Mouse (Mus musculus) heart, postnatal 0 days (tissue): Measurements from ENCODE around the gene Gfra1. TPM values are rescaled to one million over a fixed set of nuclear protein-coding genes. Genes with fewer than 3 reads are reported as not detected.

Experiments
- ATAC-seq: fragments of 200-750 bp; cut with Nextera tagmentation; 2 replicates; pipeline ENCODE4 v1.8.0; 2017; ENCODE audit warnings: low read depth, moderate number of reproducible peaks, moderate library complexity; ENCODE audit not compliant: insufficient read depth
- DNase-seq: peaks from one replicate; pipeline ENCODE4 v3.0.0-alpha.2; 2016; ENCODE audit warnings: low spot score
- H3K27ac ChIP-seq: fragments of 300-500 bp; sonication (generic); 2 replicates; pipeline ENCODE4 v1.5.1; 2014; ENCODE audit warnings: low read depth, mild to moderate bottlenecking
- H3K27me3 ChIP-seq: fragments of 300-500 bp; sonication (generic); 2 replicates; pipeline ENCODE4 v1.6.1; 2014; ENCODE audit warnings: low read length, mixed read lengths; ENCODE audit not compliant: control insufficient read depth, insufficient read depth
- H3K36me3 ChIP-seq: fragments of 300-500 bp; sonication (generic); replicated peaks from 2 replicates; pipeline ENCODE4 v1.6.1; 2014; ENCODE audit warnings: low read length, mixed read lengths; ENCODE audit not compliant: control insufficient read depth, insufficient read depth
- H3K4me1 ChIP-seq: fragments of 300-500 bp; sonication (generic); 2 replicates; pipeline ENCODE4 v1.6.1; 2014; ENCODE audit warnings: antibody characterized with exemption; ENCODE audit not compliant: control insufficient read depth, insufficient read depth
- H3K4me2 ChIP-seq: fragments of 300-500 bp; sonication (generic); 2 replicates; pipeline ENCODE4 v1.6.1; 2014; ENCODE audit warnings: low read depth, mild to moderate bottlenecking, low read length, moderate library complexity
- H3K4me3 ChIP-seq: fragments of 300-500 bp; sonication (generic); 2 replicates; pipeline ENCODE4 v1.5.1; 2014; ENCODE audit warnings: low read depth, low read length
- H3K9ac ChIP-seq: fragments of 300-500 bp; sonication (generic); replicated peaks from 2 replicates; pipeline ENCODE4 v1.6.1; 2014; ENCODE audit warnings: low read depth, low read length, mixed read lengths
- H3K9me3 ChIP-seq: fragments of 300-500 bp; sonication (generic); replicated peaks from 2 replicates; pipeline ENCODE4 v1.6.1; 2016; ENCODE audit warnings: low read length; ENCODE audit not compliant: control insufficient read depth
- CTCF ChIP-seq: IDR thresholded peaks from 2 replicates; pipeline ENCODE4 v1.5.1; 2016; ENCODE audit warnings: antibody characterized with exemption, control low read depth, low read depth
- EP300 ChIP-seq: IDR thresholded peaks from 2 replicates; pipeline ENCODE4 v1.6.1; 2016; ENCODE audit warnings: antibody characterized with exemption, low read depth
- whole genome bisulfite sequencing: fragments of 180-500 bp; shearing (Covaris S2); extraction: QIAGEN DNeasy Blood & Tissue Kit; methylation state at CpG from one replicate; pipeline ENCODE4 v1.1.7; 2014; 5-methylcytosine and 5-hydroxymethylcytosine counted together
- polyA plus RNA-seq: library from polyadenylated mRNA; unstranded; fragments of >200 nt; fragmentation: Nextera tagmentation; extraction: Ambion mirVana; gene quantifications from 2 replicates; pipeline ENCODE4 v1.2.1, GENCODE M21; 2015
- total RNA-seq: library from RNA; depleted of rRNA; stranded (reverse); fragments of >200 nt; gene quantifications from 2 replicates; pipeline ENCODE4 v1.2.3, GENCODE M21; 2014; ENCODE audit warnings: low replicate concordance

The Gfra1 gene
- total and polyA plus RNA-seq, 2 experiments from 2014 or later, result 0.63 to 0.65 TPM

DNA sequence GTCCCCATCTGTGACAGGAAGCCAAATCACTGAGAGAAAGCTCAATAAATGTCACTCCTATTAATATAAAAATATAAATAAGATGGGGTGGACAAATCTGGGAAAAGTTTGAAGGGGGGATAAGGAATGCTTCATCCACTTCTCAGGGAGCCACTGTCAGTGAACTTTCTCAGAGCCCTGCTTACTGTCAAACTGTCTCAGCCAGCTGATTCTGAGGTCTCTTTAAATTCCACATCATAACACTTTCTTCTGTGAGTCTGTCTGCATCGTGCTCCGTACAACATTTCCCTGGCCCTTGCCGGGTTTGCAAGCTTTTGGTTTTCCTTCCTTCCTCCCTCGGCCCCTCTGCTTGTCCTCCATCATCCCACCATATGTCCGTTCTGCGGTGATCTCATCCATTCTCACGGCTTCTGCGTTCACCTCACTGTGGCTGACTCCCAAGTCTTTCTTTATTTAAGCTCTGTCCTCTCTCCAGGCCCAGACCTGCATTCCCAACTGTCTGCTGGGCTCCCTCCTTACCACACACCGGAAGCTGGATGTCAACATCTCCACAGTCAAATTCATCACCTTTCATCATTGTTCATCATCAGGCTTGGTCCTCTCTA lies 26.8 kb upstream of the Gfra1 start:
- Histone ChIP-seq H3K4me1 (no peaks in the 10 kb centered on the region), H3K9me3 (no peaks in the 10 kb centered on the region), H3K27ac (no peak overlapping the region), H3K9ac (no peak overlapping the region), H3K4me2 (no peak overlapping the region), H3K4me3 (no peak overlapping the region), H3K27me3 (no peaks in the 10 kb centered on the region), H3K36me3 (no peaks in the 10 kb centered on the region)
- DNase-seq (no peak), ATAC-seq (no peak)
- TF ChIP-seq EP300 (no peak), CTCF (no peak)
- WGBS, result 50% methylated on average over 9 of the region's 9 CpGs

DNA sequence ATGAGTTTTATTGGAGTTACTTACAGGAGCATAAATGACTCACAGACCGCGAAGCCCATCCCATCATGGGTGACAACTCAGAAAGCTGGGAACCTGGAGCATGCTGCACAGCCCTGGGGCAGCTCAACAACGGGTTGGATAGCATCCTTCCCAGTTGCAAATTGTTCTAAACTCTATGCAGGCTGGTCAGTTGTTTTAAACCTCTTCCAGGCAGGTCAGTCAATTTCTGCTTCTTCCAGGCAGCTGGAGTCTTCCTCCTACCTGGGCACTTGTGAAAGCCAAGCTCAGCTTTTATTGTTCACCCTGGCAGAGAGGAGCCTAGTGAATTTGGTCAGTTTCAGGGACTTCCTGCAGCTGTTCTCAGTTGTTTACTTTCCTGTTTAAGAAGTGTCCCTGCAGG lies 18.5 kb upstream of the Gfra1 start:
- ATAC-seq (no peak), DNase-seq (no peak)
- Histone ChIP-seq H3K9me3 (no peaks in the 10 kb centered on the region), H3K4me1 (no peaks in the 10 kb centered on the region), H3K4me2 (no peak overlapping the region), H3K4me3 (no peak overlapping the region), H3K36me3 (no peaks in the 10 kb centered on the region), H3K27me3 (0 out of 2 replicates have a peak, but pooled peaks cover 9% of the 10 kb centered on the region), H3K27ac (no peak overlapping the region), H3K9ac (no peak overlapping the region)
- TF ChIP-seq CTCF (no peak), EP300 (no peak)
- 84% methylated on average over 3 of the region's 3 CpGs for WGBS

DNA sequence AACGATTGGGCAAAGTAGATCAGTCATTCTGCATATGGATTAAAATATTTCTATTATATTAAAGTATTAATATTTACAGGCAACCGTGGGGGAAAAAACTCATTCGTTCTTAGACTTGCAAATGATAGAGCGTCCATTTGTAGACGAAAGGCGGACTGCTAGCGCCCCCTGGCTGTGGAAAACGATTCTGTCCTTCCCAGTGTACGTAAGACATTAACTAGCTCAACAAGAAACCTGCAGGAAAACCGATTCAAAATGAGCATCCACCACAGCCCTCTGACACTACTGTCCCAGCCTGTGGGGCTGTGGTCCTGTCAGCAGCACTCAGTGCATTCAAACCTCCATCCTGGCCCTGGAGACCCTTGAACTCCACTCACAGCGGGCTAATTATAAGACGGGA lies 13.7 kb upstream of the Gfra1 start:
- 0 out of 2 replicates have a peak, but pooled peaks cover 9% of the 10 kb centered on the region for H3K27me3 ChIP-seq
- H3K9me3 ChIP-seq, result no peaks in the 10 kb centered on the region
- whole genome bisulfite sequencing, result 19% methylated on average over 12 of the region's 12 CpGs
- H3K4me1 ChIP-seq, result no peaks in the 10 kb centered on the region
- H3K9ac ChIP-seq, result no peak overlapping the region
- no peak; the same call in 1 of the 2 replicates for ATAC-seq
- H3K36me3 ChIP-seq, result no peaks in the 10 kb centered on the region
- DNase-seq, result peak; percentile 48
- TF ChIP-seq EP300, result no peak
- TF ChIP-seq CTCF, result peak; percentile 91
- H3K4me3 ChIP-seq, result no peak overlapping the region
- H3K4me2 ChIP-seq, result no peak overlapping the region
- H3K27ac ChIP-seq, result no peak overlapping the region

DNA sequence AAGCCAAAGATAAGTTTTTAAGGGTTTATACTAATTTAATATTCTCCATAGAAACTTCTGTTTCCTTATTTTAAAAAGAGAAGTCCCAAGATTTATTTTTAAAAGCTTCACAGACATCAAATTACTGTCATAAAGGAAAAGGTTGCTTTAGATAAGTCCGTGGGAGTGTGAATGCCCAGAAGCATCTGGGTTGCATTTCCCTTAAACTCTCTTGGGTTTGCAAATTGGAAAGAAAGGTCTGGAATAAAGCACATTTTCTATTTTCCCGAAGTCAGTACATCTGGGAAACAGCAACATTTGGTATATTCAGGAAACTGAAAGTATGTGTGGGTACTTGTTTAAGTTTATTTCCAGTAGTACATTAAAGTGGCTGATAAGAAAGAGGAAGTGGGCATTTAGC lies 12.6 kb upstream of the Gfra1 start:
- no peaks in the 10 kb centered on the region for H3K36me3 ChIP-seq
- no peaks in the 10 kb centered on the region for H3K4me1 ChIP-seq
- no peak overlapping the region for H3K4me3 ChIP-seq
- WGBS, result 34% methylated on average over 2 of the region's 2 CpGs
- ATAC-seq (no peak), DNase-seq (no peak)
- H3K9me3 ChIP-seq, result no peaks in the 10 kb centered on the region
- H3K27ac ChIP-seq, result no peak overlapping the region
- no peak for TF ChIP-seq EP300
- no peak for TF ChIP-seq CTCF
- H3K27me3 ChIP-seq, result 0 out of 2 replicates have a peak, but pooled peaks cover 9% of the 10 kb centered on the region
- no peak overlapping the region for H3K4me2 ChIP-seq
- no peak overlapping the region for H3K9ac ChIP-seq

DNA sequence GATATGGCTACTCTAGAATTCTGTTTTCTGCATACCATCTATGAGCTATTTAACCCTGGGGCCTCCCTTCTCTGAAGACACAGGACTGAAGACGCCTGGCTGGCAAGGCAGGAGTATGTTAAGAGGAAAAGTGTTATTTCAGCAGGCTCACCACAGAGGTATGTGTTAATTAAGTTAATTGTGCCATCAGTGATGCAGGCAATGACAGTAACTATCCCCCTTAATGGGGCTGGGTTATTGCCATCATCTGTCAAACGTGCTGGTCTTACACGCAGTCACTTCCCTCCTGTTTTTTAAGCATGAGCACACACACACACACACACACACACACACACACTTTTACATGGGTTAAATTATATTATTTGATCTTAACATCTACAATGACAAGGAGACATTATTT lies 8.0 kb upstream of the Gfra1 start:
- Histone ChIP-seq H3K27ac (no peak overlapping the region), H3K4me1 (no peaks in the 10 kb centered on the region), H3K27me3 (peaks cover 7% of the 10 kb centered on the region; the same call in 1 of the 2 replicates), H3K9ac (no peak overlapping the region), H3K9me3 (no peaks in the 10 kb centered on the region), H3K4me3 (no peak overlapping the region), H3K4me2 (no peak overlapping the region), H3K36me3 (no peaks in the 10 kb centered on the region)
- ATAC-seq (no peak), DNase-seq (no peak)
- TF ChIP-seq EP300 (no peak), CTCF (no peak)
- WGBS, result 73% methylated on average over 3 of the region's 3 CpGs
